Mouse (Mus musculus): ENCODE data around the gene Zfp710.

DNA sequence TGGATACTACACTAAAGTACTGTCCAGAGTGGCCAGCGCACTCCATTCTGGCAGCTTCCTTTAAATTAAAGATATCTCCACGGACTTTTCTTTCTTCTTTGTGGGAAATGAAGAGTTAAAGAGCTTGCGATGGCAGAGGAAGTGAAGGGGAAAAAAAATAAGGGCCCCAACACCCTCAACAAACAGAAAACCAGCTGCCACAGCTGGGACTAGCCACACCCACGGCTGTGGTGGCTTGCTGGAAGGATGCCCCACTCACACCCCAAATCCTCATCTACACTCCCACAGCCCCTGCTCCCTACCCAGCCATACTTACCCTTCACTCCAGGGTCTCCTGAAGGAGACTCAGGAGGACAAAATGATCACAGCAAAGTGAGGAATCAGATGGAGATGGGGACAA is 98.5 kb downstream of the Zfp710 start:
- TF ChIP-seq MAFK (IDR thresholded peaks at IDR 0.05; ENCODE audit: insufficient read depth, low read depth, low read length) (no peak), CHD2 (IDR thresholded peaks at IDR 0.05; ENCODE audit: low read depth, low read length) (no peak), HCFC1 (IDR thresholded peaks at IDR 0.05; ENCODE audit: borderline replicate concordance, insufficient read depth, low read length) (no peak), ZNF384 (IDR thresholded peaks at IDR 0.05; ENCODE audit: low read depth, low read length) (no peak)

Measured in ES-E14 (cell line).